Mouse (Mus musculus): Measurements from ENCODE around the gene Taf6.
A peak's percentile ranks its signal among the peaks of the same experiment; 100 is the strongest.

Gene Taf6

DNA sequence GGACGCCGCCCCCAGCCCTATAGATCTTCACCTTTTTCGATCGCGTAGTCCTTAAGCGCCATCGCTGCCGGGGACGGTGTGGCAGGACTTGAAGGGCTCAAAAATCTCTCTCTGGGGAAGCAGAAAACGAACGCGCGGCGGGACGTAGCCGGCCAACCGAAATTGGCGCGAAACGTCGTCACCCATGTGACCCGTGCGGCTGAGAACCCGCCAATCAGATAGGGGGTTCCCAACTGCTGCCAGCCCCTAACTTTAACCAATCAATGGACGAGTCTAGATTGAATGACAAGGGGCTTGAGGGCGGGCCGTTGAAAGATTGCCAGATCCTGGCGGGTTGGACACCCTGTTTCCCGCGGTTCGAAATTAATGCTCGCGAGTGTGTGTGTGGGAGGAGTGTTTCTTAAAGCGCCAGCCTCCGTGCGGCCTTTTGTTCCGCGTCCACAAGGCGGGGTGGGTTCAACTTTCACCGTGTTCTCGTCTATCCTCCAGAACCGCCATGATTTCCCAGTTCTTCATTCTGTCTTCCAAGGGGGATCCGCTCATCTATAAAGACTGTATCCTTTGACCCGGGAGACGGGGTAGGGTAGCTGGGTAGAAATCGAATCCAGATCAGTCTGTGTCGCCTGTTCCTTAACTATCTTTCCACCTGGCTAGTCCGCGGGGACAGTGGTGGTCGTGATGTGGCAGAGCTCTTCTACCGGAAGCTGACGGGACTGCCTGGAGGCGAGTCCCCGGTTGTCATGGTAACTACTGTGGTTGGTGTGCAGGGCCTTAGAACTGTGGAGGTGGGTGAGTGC, 15.4 kb downstream of the Taf6 start, which contains the start of the genes Ap4m1 and Mcm7:
TSS of gene Ap4m1 (plus strand) at position 308 of the 797 bp plus-strand sequence.
TSS of gene Mcm7 (minus strand) at position 728 of the 797 bp plus-strand sequence.
- peak; percentile 86 for ATAC-seq (ENCODE audit: low TSS enrichment)

DNA sequence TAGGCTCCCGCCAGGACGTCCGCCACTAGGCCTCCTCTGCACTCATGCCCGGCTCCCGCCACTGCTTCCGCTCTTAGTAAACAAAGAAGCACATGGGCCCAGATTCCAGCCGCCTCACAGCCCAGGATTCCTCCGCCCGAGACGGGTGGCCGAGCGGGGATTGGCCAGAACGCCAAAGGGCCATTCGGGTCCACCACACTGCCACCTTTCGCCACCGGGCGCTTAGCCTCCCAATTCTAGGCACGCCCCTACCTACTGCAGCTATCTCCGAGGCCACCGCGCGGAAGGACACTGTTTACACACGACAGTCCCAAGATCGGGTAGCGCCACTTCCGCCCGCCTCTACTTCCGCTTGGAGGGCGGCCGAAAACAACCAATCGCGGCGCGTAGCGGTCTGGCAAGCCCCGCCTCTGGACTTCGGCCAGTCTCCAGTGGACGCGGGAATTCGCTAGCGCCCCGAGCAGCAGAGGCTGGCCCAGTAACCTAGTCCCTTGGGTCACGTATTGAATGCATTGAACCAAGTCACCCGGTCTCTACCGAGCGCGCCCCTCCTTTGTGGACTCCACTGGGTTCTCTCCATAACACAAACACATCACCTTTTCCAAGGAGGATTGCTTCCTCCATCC, 16.2 kb downstream of the Taf6 start:
- ATAC-seq (ENCODE audit: low TSS enrichment) = peak; percentile 66

GRCm38 (mm10) chr5:138165594-138165993, 21.7 kb downstream of the Taf6 start:
- ATAC-seq (ENCODE audit: low TSS enrichment) = no peak

DNA sequence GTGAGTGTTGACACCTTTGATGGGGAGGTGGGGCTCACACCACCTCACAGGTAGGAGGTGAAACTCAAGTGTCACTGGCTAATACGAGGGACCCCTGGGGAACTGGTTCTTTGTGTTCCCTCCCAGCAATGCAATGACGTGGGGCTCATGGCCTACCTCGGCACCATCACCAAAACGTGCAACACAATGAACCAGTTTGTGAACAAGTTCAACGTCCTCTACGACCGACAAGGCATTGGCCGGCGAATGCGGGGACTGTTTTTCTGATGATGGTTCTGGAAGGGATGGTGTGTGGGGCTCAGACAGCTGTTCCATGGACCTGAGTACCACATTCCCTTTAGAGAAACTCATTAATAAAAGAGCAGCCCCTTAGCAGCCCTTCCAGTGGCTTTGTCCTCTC, 23.6 kb downstream of the Taf6 start:
- no peak for ATAC-seq (ENCODE audit: low TSS enrichment)

GRCm38 (mm10) chr5:138163046-138163445, 24.2 kb downstream of the Taf6 start:
- ATAC-seq (ENCODE audit: low TSS enrichment) = no peak

DNA sequence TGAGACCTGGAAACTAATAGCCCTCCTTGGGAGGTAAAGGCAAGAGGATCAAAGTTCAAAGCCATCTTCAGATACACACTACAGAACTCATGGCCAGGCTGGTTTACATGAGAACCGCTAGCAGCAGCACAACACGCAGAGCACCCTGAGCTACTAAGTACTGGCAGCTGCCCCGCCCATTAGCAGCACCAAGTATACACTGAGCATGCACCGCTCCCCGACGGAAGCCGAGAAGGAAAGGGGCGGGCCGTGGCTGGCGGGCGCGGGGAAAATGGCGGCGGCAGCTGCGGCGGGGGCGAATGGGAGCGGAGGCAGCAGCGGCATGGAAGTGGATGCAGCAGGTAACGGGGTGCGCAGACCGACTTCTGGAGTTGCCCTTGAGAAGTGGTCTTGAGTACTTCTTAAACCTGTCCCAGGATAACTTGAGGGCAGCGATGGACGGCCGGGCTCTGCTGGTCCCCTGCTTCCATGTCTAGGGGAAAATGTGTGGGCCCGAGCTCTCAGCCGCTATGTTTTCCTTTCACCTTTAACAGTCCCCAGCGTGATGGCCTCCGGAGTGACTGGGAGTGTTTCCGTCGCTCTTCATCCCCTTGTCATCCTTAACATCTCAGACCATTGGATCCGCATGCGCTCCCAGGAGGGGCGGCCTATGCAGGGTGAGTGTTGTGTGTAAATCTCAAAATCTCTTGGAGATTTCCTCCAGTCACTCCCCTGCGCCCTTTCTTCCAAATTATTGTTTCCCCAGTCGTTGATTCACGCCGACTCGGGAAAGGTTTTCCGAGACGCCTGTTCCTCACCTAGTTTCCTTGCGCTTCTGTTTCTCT, 26.2 kb downstream of the Taf6 start, which contains the start of gene Cops6:
TSS of gene Cops6 (plus strand) at position 230 of the 824 bp plus-strand sequence.
- peak; percentile 94 for ATAC-seq (ENCODE audit: low TSS enrichment)

GRCm38 (mm10) chr5:138160224-138160762, 27.0 kb downstream of the Taf6 start:
- ATAC-seq (ENCODE audit: low TSS enrichment) = no peak

GRCm38 (mm10) chr5:138155443-138155976, 31.7 kb downstream of the Taf6 start, which contains the start of gene Zfp113:
TSS of gene Zfp113 (minus strand) at chr5:138155744.
- peak; percentile 99 for ATAC-seq (ENCODE audit: low TSS enrichment)

DNA sequence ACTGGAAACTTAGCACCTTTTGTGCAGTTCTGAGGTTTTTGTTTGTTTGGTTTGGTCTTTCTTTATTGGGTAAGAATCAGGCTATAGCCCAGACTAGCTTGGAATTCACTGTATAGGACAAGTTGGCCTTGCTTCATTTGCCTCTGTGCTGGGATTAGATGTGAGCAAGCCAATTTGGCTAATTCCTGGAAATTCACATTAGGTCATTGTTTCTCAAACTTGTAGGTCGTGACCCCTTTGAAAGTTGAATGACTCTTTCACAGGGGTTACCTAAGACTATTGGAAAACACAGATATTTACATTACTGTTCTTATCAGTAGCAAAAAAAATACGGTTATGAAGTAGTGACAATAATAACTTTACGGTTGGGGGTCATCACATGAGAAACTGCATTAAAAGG, 32.9 kb downstream of the Taf6 start:
- no peak for ATAC-seq (ENCODE audit: low TSS enrichment)

DNA sequence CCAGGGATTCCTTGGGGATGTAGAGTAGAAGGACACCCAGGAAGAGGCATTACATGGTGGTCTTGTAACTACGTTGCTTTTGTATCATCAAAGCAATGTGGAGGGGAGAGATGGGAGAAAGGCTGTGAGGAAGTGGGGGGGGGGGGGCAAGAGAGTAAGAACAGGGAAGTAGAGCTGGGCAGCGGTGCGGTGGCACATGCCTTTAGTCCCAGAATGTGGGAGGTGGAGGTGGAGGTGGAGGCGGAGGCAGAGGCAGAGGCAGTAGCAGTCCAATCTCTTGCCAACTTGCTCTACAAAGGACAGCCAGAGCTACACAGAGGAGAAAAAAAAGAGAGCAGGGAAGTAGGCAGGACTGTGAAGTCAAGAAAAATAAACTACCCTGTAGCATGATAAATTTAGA, 48.7 kb downstream of the Taf6 start:
- peak; percentile 34; the same call in 1 of the 2 replicates for ATAC-seq (ENCODE audit: low TSS enrichment)

- ATAC-seq (ENCODE audit: low TSS enrichment) = peak; percentile 74
Measured at GRCm38 (mm10) chr5:138137935-138138549, 49.2 kb downstream of the Taf6 start.

DNA sequence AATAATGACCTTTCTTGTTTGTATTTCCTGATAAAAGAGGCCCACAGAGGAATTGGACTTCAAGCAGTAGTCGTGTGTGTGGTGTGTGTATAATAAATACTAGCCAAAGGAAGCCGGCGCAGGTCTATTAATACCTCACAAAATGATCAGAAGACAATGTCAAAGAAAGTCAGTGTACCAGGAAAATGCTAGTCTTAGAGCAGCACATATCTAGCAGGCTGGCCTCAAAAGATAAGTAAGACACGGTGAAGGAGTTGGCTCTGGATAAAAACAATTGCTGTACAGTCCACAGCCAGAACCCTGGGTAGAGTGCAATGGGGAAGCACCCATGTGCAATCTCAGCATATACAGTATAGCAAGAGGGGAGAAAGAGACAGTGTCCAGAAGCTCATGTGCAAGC, 50.0 kb downstream of the Taf6 start:
- ATAC-seq (ENCODE audit: low TSS enrichment) = no peak

DNA sequence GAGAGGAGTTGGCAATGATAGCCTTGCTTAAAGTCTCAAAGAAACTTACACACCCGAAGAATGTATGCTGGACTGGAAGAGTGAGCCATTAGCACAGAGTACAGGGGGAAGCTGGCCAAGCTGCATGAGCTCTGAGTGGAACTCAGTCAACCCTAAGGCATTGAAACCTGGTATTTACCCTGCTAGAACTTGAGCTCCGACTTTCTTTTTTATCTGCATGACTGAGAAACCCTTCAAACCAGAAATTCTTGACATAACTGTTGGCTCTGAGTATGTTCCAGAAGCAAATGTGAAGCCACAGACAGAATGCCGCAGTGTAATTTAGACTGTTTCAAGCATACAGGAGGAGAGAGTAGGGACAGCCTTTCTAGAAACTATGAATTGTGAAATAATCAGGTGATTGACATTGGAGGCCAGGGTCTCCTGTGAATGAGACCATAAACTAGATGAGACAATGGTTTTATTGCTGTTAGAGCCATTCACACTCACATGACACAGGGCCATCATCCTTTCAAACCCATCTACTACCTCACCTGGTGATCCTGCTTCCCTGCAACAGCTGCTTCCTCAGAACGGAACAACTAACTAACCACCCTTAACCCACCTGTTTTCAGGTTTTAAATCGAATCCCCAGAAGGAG, 54.7 kb downstream of the Taf6 start:
- no peak for ATAC-seq (ENCODE audit: low TSS enrichment)

Measured in frontal cortex, adult (tissue).